Mouse (Mus musculus) hindbrain, embryonic 15.5 days (tissue): ENCODE results near the gene Rbms1. TPM values are rescaled to one million over a fixed set of nuclear protein-coding genes. Genes with fewer than 3 reads are reported as not detected.

ENCODE experiments used
- ATAC-seq: fragments of 200-750 bp; cut with Nextera tagmentation; 2 replicates; pipeline ENCODE4 v1.8.0; 2017; ENCODE audit warnings: low read depth, moderate number of reproducible peaks, moderate TSS enrichment; ENCODE audit not compliant: low FRiP score
- H3K27ac ChIP-seq: fragments of 300-500 bp; sonication (generic); replicated peaks from 2 replicates; pipeline ENCODE4 v1.5.1; 2015; ENCODE audit warnings: mild to moderate bottlenecking, inconsistent platforms
- H3K27me3 ChIP-seq: fragments of 300-500 bp; sonication (generic); 2 replicates; pipeline ENCODE4 v1.6.1; 2015; ENCODE audit warnings: control low read depth, inconsistent platforms
- H3K36me3 ChIP-seq: fragments of 300-500 bp; sonication (generic); 2 replicates; pipeline ENCODE4 v1.6.1; 2015; ENCODE audit warnings: control low read depth, inconsistent platforms
- H3K4me1 ChIP-seq: fragments of 300-500 bp; sonication (generic); replicated peaks from 2 replicates; pipeline ENCODE4 v1.6.1; 2015; ENCODE audit warnings: control low read depth, inconsistent platforms
- H3K4me2 ChIP-seq: fragments of 300-500 bp; sonication (generic); 2 replicates; pipeline ENCODE4 v1.6.1; 2015; ENCODE audit warnings: moderate library complexity, mild to moderate bottlenecking, inconsistent platforms
- H3K4me3 ChIP-seq: fragments of 300-500 bp; sonication (generic); 2 replicates; pipeline ENCODE4 v1.5.1; 2015; ENCODE audit warnings: mild to moderate bottlenecking, inconsistent platforms
- H3K9ac ChIP-seq: fragments of 300-500 bp; sonication (generic); 2 replicates; pipeline ENCODE4 v1.6.1; 2015; ENCODE audit warnings: inconsistent platforms
- H3K9me3 ChIP-seq: fragments of 300-500 bp; sonication (generic); 2 replicates; pipeline ENCODE4 v1.6.1; 2016; ENCODE audit warnings: control low read depth, inconsistent platforms
- WGBS: fragments of 180-500 bp; shearing (Covaris S2); methylation state at CpG from one replicate; pipeline ENCODE4 v1.1.7; 2015; 5-methylcytosine and 5-hydroxymethylcytosine counted together
- polyA plus RNA-seq: library from polyadenylated mRNA; unstranded; fragments of >200 nt; fragmentation: Nextera tagmentation; extraction: Ambion mirVana; gene quantifications from 2 replicates; pipeline ENCODE4 v1.2.1, GENCODE M21; 2015

Gene Rbms1
- polyA plus RNA-seq, 1 experiment from 2014 or later = 77.7 TPM

GRCm38 (mm10) chr2:60883043-60883365, 80.0 kb downstream of the Rbms1 start:
- H3K27me3 ChIP-seq = no peaks in the 10 kb centered on the region
- no peak for ATAC-seq
- H3K36me3 ChIP-seq = no peaks in the 10 kb centered on the region
- no peak overlapping the region for H3K4me3 ChIP-seq
- H3K27ac ChIP-seq = no peak overlapping the region
- 77% methylated on average over 3 of the region's 3 CpGs for WGBS
- no peaks in the 10 kb centered on the region for H3K9me3 ChIP-seq
- H3K9ac ChIP-seq = no peak overlapping the region
- no peak overlapping the region for H3K4me2 ChIP-seq
- peaks cover 32% of the 10 kb centered on the region for H3K4me1 ChIP-seq

- Histone ChIP-seq H3K4me1 (peaks cover 36% of the 10 kb centered on the region), H3K9me3 (no peaks in the 10 kb centered on the region), H3K27me3 (no peaks in the 10 kb centered on the region), H3K27ac (0 out of 2 replicates have a peak overlapping the region, but pooled peaks have one; percentile 89), H3K4me3 (no peak overlapping the region), H3K4me2 (peak overlapping the region; percentile 97), H3K36me3 (no peaks in the 10 kb centered on the region), H3K9ac (no peak overlapping the region; the same call in 1 of the 2 replicates)
- WGBS = 55% methylated on average over 5 of the region's 5 CpGs
- no peak for ATAC-seq
Observed at GRCm38 (mm10) chr2:60882202-60883042, 80.6 kb downstream of the Rbms1 start.

- no peaks in the 10 kb centered on the region for H3K36me3 ChIP-seq
- peak overlapping the region; percentile 89 for H3K27ac ChIP-seq
- peak overlapping the region; percentile 97 for H3K4me2 ChIP-seq
- H3K4me3 ChIP-seq = peak overlapping the region; percentile 91
- no peaks in the 10 kb centered on the region for H3K27me3 ChIP-seq
- peak overlapping the region; percentile 86 for H3K9ac ChIP-seq
- H3K4me1 ChIP-seq = peaks cover 41% of the 10 kb centered on the region
- WGBS = 2% methylated on average over 23 of the region's 27 CpGs
- peak; percentile 71; the same call in 1 of the 2 replicates for ATAC-seq
- no peaks in the 10 kb centered on the region for H3K9me3 ChIP-seq
Observed at GRCm38 (mm10) chr2:60881571-60882041, 81.4 kb downstream of the Rbms1 start.

- Histone ChIP-seq H3K27ac (peak overlapping the region; percentile 89), H3K9me3 (no peaks in the 10 kb centered on the region), H3K4me3 (peak overlapping the region; percentile 91), H3K9ac (peak overlapping the region; percentile 86), H3K36me3 (no peaks in the 10 kb centered on the region), H3K4me1 (peaks cover 47% of the 10 kb centered on the region), H3K4me2 (peak overlapping the region; percentile 97), H3K27me3 (no peaks in the 10 kb centered on the region)
- peak; percentile 83 for ATAC-seq
- 0% methylated on average over 50 of the region's 104 CpGs for WGBS
Observed at GRCm38 (mm10) chr2:60880789-60881570, 82.0 kb downstream of the Rbms1 start.

- H3K36me3 ChIP-seq = no peaks in the 10 kb centered on the region
- WGBS = 4% methylated on average over 14 of the region's 14 CpGs
- H3K4me1 ChIP-seq = peaks cover 51% of the 10 kb centered on the region
- H3K27ac ChIP-seq = peak overlapping the region; percentile 89
- peak overlapping the region; percentile 86 for H3K9ac ChIP-seq
- peak overlapping the region; percentile 97 for H3K4me2 ChIP-seq
- no peaks in the 10 kb centered on the region for H3K27me3 ChIP-seq
- no peak for ATAC-seq
- H3K9me3 ChIP-seq = no peaks in the 10 kb centered on the region
- H3K4me3 ChIP-seq = peak overlapping the region; percentile 91
Observed at GRCm38 (mm10) chr2:60879966-60880788, 82.8 kb downstream of the Rbms1 start.

GRCm38 (mm10) chr2:60879141-60879818, 83.7 kb downstream of the Rbms1 start:
- Histone ChIP-seq H3K4me3 (peak overlapping the region; percentile 91), H3K4me2 (peak overlapping the region; percentile 97), H3K27ac (0 out of 2 replicates have a peak overlapping the region, but pooled peaks have one; percentile 8), H3K9ac (no peak overlapping the region), H3K27me3 (no peaks in the 10 kb centered on the region), H3K36me3 (no peaks in the 10 kb centered on the region), H3K4me1 (peaks cover 51% of the 10 kb centered on the region), H3K9me3 (no peaks in the 10 kb centered on the region)
- ATAC-seq = no peak
- WGBS = 28% methylated on average over 5 of the region's 5 CpGs

GRCm38 (mm10) chr2:60877543-60878386, 85.2 kb downstream of the Rbms1 start:
- Histone ChIP-seq H3K9me3 (no peaks in the 10 kb centered on the region), H3K27ac (no peak overlapping the region), H3K27me3 (no peaks in the 10 kb centered on the region), H3K9ac (no peak overlapping the region), H3K36me3 (no peaks in the 10 kb centered on the region), H3K4me1 (peaks cover 51% of the 10 kb centered on the region), H3K4me3 (no peak overlapping the region), H3K4me2 (no peak overlapping the region)
- no peak for ATAC-seq
- 82% methylated on average over 14 of the region's 14 CpGs for WGBS

GRCm38 (mm10) chr2:60876891-60877290, 86.1 kb downstream of the Rbms1 start:
- peaks cover 45% of the 10 kb centered on the region for H3K4me1 ChIP-seq

GRCm38 (mm10) chr2:60872095-60872811, 90.7 kb downstream of the Rbms1 start:
- Histone ChIP-seq H3K9ac (no peak overlapping the region), H3K9me3 (no peaks in the 10 kb centered on the region), H3K4me2 (no peak overlapping the region), H3K36me3 (no peaks in the 10 kb centered on the region), H3K4me1 (peaks cover 23% of the 10 kb centered on the region), H3K4me3 (no peak overlapping the region), H3K27me3 (no peaks in the 10 kb centered on the region), H3K27ac (no peak overlapping the region)
- ATAC-seq = no peak
- WGBS = 72% methylated on average over 7 of the region's 7 CpGs

More at GRCm38 (mm10) chr2:60876891-60877290, 86.1 kb downstream of the Rbms1 start:
- no peaks in the 10 kb centered on the region for H3K9me3 ChIP-seq
- no peaks in the 10 kb centered on the region for H3K27me3 ChIP-seq
- 61% methylated on average over 2 of the region's 2 CpGs for WGBS
- no peak overlapping the region for H3K4me2 ChIP-seq
- H3K36me3 ChIP-seq = no peaks in the 10 kb centered on the region
- no peak overlapping the region for H3K4me3 ChIP-seq
- H3K9ac ChIP-seq = no peak overlapping the region
- no peak overlapping the region for H3K27ac ChIP-seq
- ATAC-seq = no peak

GRCm38 (mm10) chr2:60871001-60871400, 92.0 kb downstream of the Rbms1 start:
- Histone ChIP-seq H3K9me3 (no peaks in the 10 kb centered on the region), H3K4me3 (no peak overlapping the region), H3K4me2 (no peak overlapping the region), H3K9ac (no peak overlapping the region), H3K36me3 (no peaks in the 10 kb centered on the region), H3K4me1 (peaks cover 14% of the 10 kb centered on the region), H3K27ac (no peak overlapping the region), H3K27me3 (no peaks in the 10 kb centered on the region)
- ATAC-seq = no peak
- WGBS = 18% methylated on average over 5 of the region's 5 CpGs
